Mouse (Mus musculus) left cerebral cortex, adult 2 months (tissue): ENCODE data around the gene Irf5. TPM values are rescaled to one million over a fixed set of nuclear protein-coding genes. Genes with fewer than 3 reads are reported as not detected.
A peak's percentile ranks its signal among the peaks of the same experiment; 100 is the strongest.
"Not testable (repeated sequence)": the region's sequence is repeated elsewhere in the genome, so short reads cannot be mapped to it uniquely, and the experiment has no call there.

Source experiments
- DNase-seq, 2 experiments: peaks; one replicate each; pipeline ENCODE4 v3.0.0; 2021 to 2022; ENCODE audit warnings: low spot score in 2 of 2, mixed read lengths in 1 of 2; ENCODE audit errors: extremely low spot score in 1 of 2
- H3K27ac ChIP-seq: fragments of 200-600 bp; 2 replicates; pipeline ENCODE4 v1.8.1; 2022
- H3K4me3 ChIP-seq: fragments of 200-600 bp; 2 replicates; pipeline ENCODE4 v1.8.1; 2022
- CTCF ChIP-seq: fragments of 200-600 bp; IDR thresholded peaks from 2 replicates; pipeline ENCODE4 v1.8.1; 2022; ENCODE audit warnings: antibody characterized with exemption, mild to moderate bottlenecking, moderate library complexity
- intact Hi-C: fragments of 180-260 bp; cut with DNase I; formaldehyde crosslinking; loops from one replicate; pipeline ENCODE4 v1.15.1; 2025
- total RNA-seq, 2 experiments: library from RNA; stranded (reverse); gene quantifications; 2 replicates each; pipeline ENCODE4 v1.2.3; 2021

Irf5 gene
- total RNA-seq, 2 experiments from 2014 or later: 4.0 to 4.4 TPM

GRCm38 (mm10) chr6:29552526-29552925 lies 26.1 kb downstream of the Irf5 start:
- Histone ChIP-seq H3K27ac (no peak overlapping the region), H3K4me3 (no peak overlapping the region)
- intact Hi-C loops: no loop called here
- no peak for DNase-seq
- TF ChIP-seq CTCF: no peak

DNA sequence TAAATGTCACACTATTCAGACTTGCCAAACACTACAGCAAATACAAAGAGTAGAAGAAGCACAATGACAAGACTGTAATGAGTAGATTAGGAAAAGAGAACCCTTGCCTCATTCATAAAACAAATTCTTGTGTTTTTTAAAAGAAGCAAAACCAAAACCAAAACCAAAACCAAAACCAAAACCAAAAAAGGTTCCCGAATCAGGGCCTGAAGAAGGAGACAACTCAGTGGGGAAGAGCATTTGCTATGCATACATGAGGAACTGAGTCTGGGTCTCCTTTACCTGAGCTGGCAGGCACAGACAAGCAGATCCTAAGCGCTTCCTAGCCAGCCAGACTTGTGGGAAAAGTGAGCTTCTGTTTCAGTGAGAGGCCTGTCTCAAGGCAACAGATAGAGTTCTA lies 30.7 kb downstream of the Irf5 start:
- intact Hi-C loops: no loop called here
- DNase-seq: no peak
- H3K4me3 ChIP-seq: no peak overlapping the region
- no peak overlapping the region for H3K27ac ChIP-seq
- TF ChIP-seq CTCF: no peak

DNA sequence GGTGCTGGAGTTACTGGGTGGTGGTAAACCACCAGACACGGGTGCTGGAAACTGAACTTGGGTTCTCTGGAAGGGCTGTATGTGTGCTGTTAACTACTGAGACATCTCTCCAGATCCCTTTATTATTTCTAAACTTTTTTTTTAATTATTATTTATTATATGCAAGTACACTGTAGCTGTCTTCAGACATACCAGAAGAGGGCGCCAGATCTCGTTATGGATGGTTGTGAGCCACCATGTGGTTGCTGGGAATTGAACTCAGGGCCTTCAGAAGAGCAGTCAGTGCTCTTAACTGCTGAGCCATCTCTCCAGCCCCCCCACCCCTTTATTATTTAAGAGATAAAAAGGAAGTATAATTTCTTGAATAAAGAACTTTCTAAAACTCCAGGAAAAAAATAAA lies 50.0 kb downstream of the Irf5 start:
- intact Hi-C loops, H3K27ac ChIP-seq, H3K4me3 ChIP-seq, DNase-seq: not testable (repeated sequence)
- TF ChIP-seq CTCF: peak; percentile 21

DNA sequence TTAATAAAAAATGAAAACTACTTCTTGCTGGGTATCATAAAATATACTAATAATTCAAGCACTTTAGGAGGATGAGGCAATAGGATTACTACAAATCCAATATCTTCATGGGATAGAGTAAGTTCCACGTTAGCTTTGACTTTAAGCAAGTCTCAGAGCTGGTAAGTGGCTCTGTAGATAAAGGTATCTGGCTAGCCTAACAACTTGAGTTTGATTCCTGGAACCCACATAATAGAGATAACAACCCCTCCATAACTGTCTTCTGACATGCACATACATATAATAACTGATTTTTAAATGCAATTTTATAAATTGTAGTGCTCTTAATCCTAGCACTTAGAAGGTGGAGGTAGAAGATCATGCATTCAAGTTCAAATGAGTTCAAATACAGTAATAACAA lies 54.3 kb downstream of the Irf5 start:
- no peak for TF ChIP-seq CTCF

DNA sequence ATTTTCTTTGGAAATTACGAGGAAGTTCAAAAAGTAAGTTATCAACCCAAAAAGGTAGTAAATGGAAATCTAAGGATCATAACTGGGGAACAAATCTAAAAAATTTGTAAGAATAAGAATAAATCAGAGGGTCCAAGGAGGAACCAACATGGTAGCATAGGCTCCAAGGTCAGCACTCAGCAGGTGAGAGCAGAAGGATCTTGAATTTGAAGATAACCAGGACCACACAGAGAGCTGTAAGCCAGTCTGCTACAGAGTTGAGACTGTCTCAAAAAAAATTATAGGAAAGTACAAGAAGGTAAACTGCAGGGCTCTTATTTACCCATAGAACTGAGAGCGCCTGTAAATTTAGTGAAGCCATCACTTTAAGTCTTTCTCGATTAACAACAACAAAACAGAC lies 54.8 kb downstream of the Irf5 start:
- intact Hi-C loops: loop anchor here (5.0 kb wide), 1 partner anchor 34 kb away; no protein-coding TSS in a partner anchor
- no peak for TF ChIP-seq CTCF
- Histone ChIP-seq H3K4me3 (no peak overlapping the region), H3K27ac (no peak overlapping the region)
- DNase-seq: no peak

More for the DNA sequence above, 54.3 kb downstream of the Irf5 start:
- no peak overlapping the region for H3K4me3 ChIP-seq
- H3K27ac ChIP-seq: no peak overlapping the region
- DNase-seq: no peak
- intact Hi-C loops: loop anchor here (5.0 kb wide), 1 partner anchor 33 kb away; no protein-coding TSS in a partner anchor

Other genes with a start within 250 kb of the Irf5 start
- gene Fam71f2, start 247.0 kb upstream of the Irf5 start, total RNA-seq: under 1 TPM; 0.38 to 0.72 TPM
- not detected for gene Fam71f1, start 207.5 kb upstream of the Irf5 start, total RNA-seq
- gene Calu, start 178.6 kb upstream of the Irf5 start, total RNA-seq: 10 to 100 TPM; 59.5 to 65.2 TPM
- under 1 TPM in 1 of 2 experiments, not detected in 1; 0.16 TPM for gene Opn1sw, start 138.2 kb upstream of the Irf5 start, total RNA-seq
- gene Ccdc136, start 130.3 kb upstream of the Irf5 start, total RNA-seq: 100 to 1,000 TPM; 104 to 105 TPM
- gene Flnc, start 93.4 kb upstream of the Irf5 start, total RNA-seq: 1 to 10 TPM; 1.2 to 1.7 TPM
- gene Atp6v1f, start 58.9 kb upstream of the Irf5 start, total RNA-seq: 100 to 1,000 TPM; 242 to 247 TPM
- under 1 TPM; 0.54 to 0.72 TPM for gene Atp6v1fnb, start 55.2 kb upstream of the Irf5 start, total RNA-seq
- gene Kcp, start 18.7 kb upstream of the Irf5 start, total RNA-seq: 1 to 10 TPM; 1.1 to 2.2 TPM
- 10 to 100 TPM; 72.7 to 73.3 TPM for gene Tnpo3, start 83.3 kb downstream of the Irf5 start, total RNA-seq
- 10 to 100 TPM; 27.5 to 28.2 TPM for gene Tspan33, start 167.6 kb downstream of the Irf5 start, total RNA-seq
- 1 to 10 TPM; 9.0 to 9.2 TPM for gene Smo, start 208.9 kb downstream of the Irf5 start, total RNA-seq
- 100 to 1,000 TPM; 137 to 141 TPM for gene Ahcyl2, start 241.4 kb downstream of the Irf5 start, total RNA-seq